Mouse (Mus musculus): Measurements from ENCODE around the gene Klhl40. TPM values are rescaled to one million over a fixed set of nuclear protein-coding genes. Genes with fewer than 3 reads are reported as not detected.

The Klhl40 gene
- polyA plus RNA-seq, 1 experiment: not detected

- Histone ChIP-seq H3K27ac (ENCODE audit: insufficient read depth, low read length) (peak within 1 kb of the TSS; percentile 38), H3K4me1 (ENCODE audit: control insufficient read depth, insufficient read depth, low read length) (peaks cover 12% of the 10 kb centered on the region), H3K4me3 (ENCODE audit: insufficient read depth, low read length) (peak within 1 kb of the TSS; percentile 63)
- TF ChIP-seq POLR2A (IDR thresholded peaks at IDR 0.05; ENCODE audit: low read depth, low read length) (peak; percentile 75), CTCF (IDR thresholded peaks at IDR 0.05; ENCODE audit: borderline replicate concordance, insufficient read depth, low read length) (no peak)
Observed at GRCm38 (mm10) chr9:121759091-121760081, 18.0 kb upstream of the Klhl40 start, which contains the start of gene Zfp651. Gene Zfp651 (plus strand): TSS chr9:121759330.

- TF ChIP-seq CTCF (IDR thresholded peaks at IDR 0.05; ENCODE audit: borderline replicate concordance, insufficient read depth, low read length) (no peak), POLR2A (IDR thresholded peaks at IDR 0.05; ENCODE audit: low read depth, low read length) (peak; percentile 46; the same call in 1 of the 2 replicates)
- H3K4me1 ChIP-seq (ENCODE audit: control insufficient read depth, insufficient read depth, low read length): peaks cover 12% of the 10 kb centered on the region
Observed at GRCm38 (mm10) chr9:121760271-121761090, 16.9 kb upstream of the Klhl40 start.

GRCm38 (mm10) chr9:121761091-121761665 is 16.2 kb upstream of the Klhl40 start:
- TF ChIP-seq POLR2A (IDR thresholded peaks at IDR 0.05; ENCODE audit: low read depth, low read length): peak; percentile 69
- TF ChIP-seq CTCF (IDR thresholded peaks at IDR 0.05; ENCODE audit: borderline replicate concordance, insufficient read depth, low read length): no peak
- Histone ChIP-seq H3K4me3 (ENCODE audit: insufficient read depth, low read length) (peak overlapping the region; percentile 63), H3K4me1 (ENCODE audit: control insufficient read depth, insufficient read depth, low read length) (peaks cover 12% of the 10 kb centered on the region), H3K27ac (ENCODE audit: insufficient read depth, low read length) (peak overlapping the region; percentile 38)

More at GRCm38 (mm10) chr9:121760271-121761090, 16.9 kb upstream of the Klhl40 start:
- Histone ChIP-seq H3K27ac (ENCODE audit: insufficient read depth, low read length) (peak overlapping the region; percentile 38), H3K4me3 (ENCODE audit: insufficient read depth, low read length) (peak overlapping the region; percentile 63)

- H3K4me1 ChIP-seq (ENCODE audit: control insufficient read depth, insufficient read depth, low read length): peaks cover 12% of the 10 kb centered on the region
- TF ChIP-seq CTCF (IDR thresholded peaks at IDR 0.05; ENCODE audit: borderline replicate concordance, insufficient read depth, low read length): no peak
- TF ChIP-seq POLR2A (IDR thresholded peaks at IDR 0.05; ENCODE audit: low read depth, low read length): no peak
- H3K4me3 ChIP-seq (ENCODE audit: insufficient read depth, low read length): no peak overlapping the region
- 0 out of 2 replicates have a peak overlapping the region, but pooled peaks have one; percentile 1 for H3K27ac ChIP-seq (ENCODE audit: insufficient read depth, low read length)
Observed at GRCm38 (mm10) chr9:121761787-121762186, 15.6 kb upstream of the Klhl40 start.

GRCm38 (mm10) chr9:121762248-121762647 is 15.2 kb upstream of the Klhl40 start:
- H3K4me3 ChIP-seq (ENCODE audit: insufficient read depth, low read length): no peak overlapping the region
- H3K4me1 ChIP-seq (ENCODE audit: control insufficient read depth, insufficient read depth, low read length): peaks cover 9% of the 10 kb centered on the region
- TF ChIP-seq POLR2A (IDR thresholded peaks at IDR 0.05; ENCODE audit: low read depth, low read length) (no peak), CTCF (IDR thresholded peaks at IDR 0.05; ENCODE audit: borderline replicate concordance, insufficient read depth, low read length) (no peak)
- no peak overlapping the region for H3K27ac ChIP-seq (ENCODE audit: insufficient read depth, low read length)

- Histone ChIP-seq H3K4me3 (ENCODE audit: insufficient read depth, low read length) (no peak overlapping the region), H3K27ac (ENCODE audit: insufficient read depth, low read length) (no peak overlapping the region), H3K4me1 (ENCODE audit: control insufficient read depth, insufficient read depth, low read length) (peaks cover 6% of the 10 kb centered on the region)
- TF ChIP-seq POLR2A (IDR thresholded peaks at IDR 0.05; ENCODE audit: low read depth, low read length) (no peak), CTCF (IDR thresholded peaks at IDR 0.05; ENCODE audit: borderline replicate concordance, insufficient read depth, low read length) (no peak)
Observed at GRCm38 (mm10) chr9:121762761-121763160, 14.6 kb upstream of the Klhl40 start.

GRCm38 (mm10) chr9:121763716-121764115 is 13.7 kb upstream of the Klhl40 start:
- no peak for TF ChIP-seq POLR2A (IDR thresholded peaks at IDR 0.05; ENCODE audit: low read depth, low read length)
- no peak for TF ChIP-seq CTCF (IDR thresholded peaks at IDR 0.05; ENCODE audit: borderline replicate concordance, insufficient read depth, low read length)
- H3K4me3 ChIP-seq (ENCODE audit: insufficient read depth, low read length): no peak overlapping the region
- peaks cover 5% of the 10 kb centered on the region for H3K4me1 ChIP-seq (ENCODE audit: control insufficient read depth, insufficient read depth, low read length)
- H3K27ac ChIP-seq (ENCODE audit: insufficient read depth, low read length): no peak overlapping the region

GRCm38 (mm10) chr9:121765166-121765855 is 12.1 kb upstream of the Klhl40 start:
- H3K4me1 ChIP-seq (ENCODE audit: control insufficient read depth, insufficient read depth, low read length): peaks cover 5% of the 10 kb centered on the region; the same call in 1 of the 2 replicates
- TF ChIP-seq POLR2A (IDR thresholded peaks at IDR 0.05; ENCODE audit: low read depth, low read length) (no peak), CTCF (IDR thresholded peaks at IDR 0.05; ENCODE audit: borderline replicate concordance, insufficient read depth, low read length) (no peak)

More at GRCm38 (mm10) chr9:121765166-121765855, 12.1 kb upstream of the Klhl40 start:
- no peak overlapping the region for H3K4me3 ChIP-seq (ENCODE audit: insufficient read depth, low read length)
- no peak overlapping the region for H3K27ac ChIP-seq (ENCODE audit: insufficient read depth, low read length)
